11 mouse cellular contexts compared by ENCODE assay signal in genomic region chr11:117300809-117301208, GRCm38 (mm10).
DNase-seq lines count a peak whose midpoint lies in the region; ATAC-seq and TF ChIP-seq lines count a peak whose summit lies in the region.
"Had no signal": no experiment of that assay in that cellular context is flagged by ENCODE, and none has a peak within 500 bp of the region (broad histone marks: within the 10 kb centered on the region; RNA-seq: fewer than 3 reads in every experiment).

No protein-coding gene starts in this region.

- no peaks in the 10 kb centered on the region for H3K9me3 ChIP-seq in lung, postnatal 0 days (ENCODE audit: low read length)
- H3K9me3 ChIP-seq in forebrain, embryonic 13.5 days (replicated peaks), result no peaks in the 10 kb centered on the region
- H3K9me3 ChIP-seq: hindbrain, embryonic 12.5 days; neural tube, embryonic 15.5 days had no signal

- TF ChIP-seq EP300 in lung, postnatal 0 days (IDR thresholded peaks at IDR 0.05), result no peak

- no peak overlapping the region for H3K27ac ChIP-seq in gastrocnemius, adult 2 months
- H3K27ac ChIP-seq in lung, postnatal 0 days (ENCODE audit: low read length), result no peak overlapping the region
- no peak overlapping the region for H3K27ac ChIP-seq in forebrain, embryonic 13.5 days
- H3K27ac ChIP-seq: hindbrain, embryonic 12.5 days; neural tube, embryonic 15.5 days had no signal

- H3K9ac ChIP-seq in lung, postnatal 0 days (replicated peaks; ENCODE audit: low read depth), result no peak overlapping the region
- no peak overlapping the region for H3K9ac ChIP-seq in forebrain, embryonic 13.5 days
- H3K9ac ChIP-seq: hindbrain, embryonic 12.5 days; neural tube, embryonic 15.5 days had no signal

- intact Hi-C loops in gastrocnemius, adult 2 months (cut with DNase I), result no loop called here

- no peaks in the 10 kb centered on the region for H3K36me3 ChIP-seq in lung, postnatal 0 days (ENCODE audit: insufficient read depth, low read length)
- peaks cover 6% of the 10 kb centered on the region for H3K36me3 ChIP-seq in forebrain, embryonic 13.5 days (ENCODE audit: poor library complexity, severe bottlenecking)
- H3K36me3 ChIP-seq: neural tube, embryonic 15.5 days had no signal

- H3K27me3 ChIP-seq in lung, postnatal 0 days (replicated peaks; ENCODE audit: insufficient read depth, low read length), result no peaks in the 10 kb centered on the region
- H3K27me3 ChIP-seq in forebrain, embryonic 13.5 days, result no peaks in the 10 kb centered on the region
- H3K27me3 ChIP-seq: hindbrain, embryonic 12.5 days; neural tube, embryonic 15.5 days had no signal

- no peak for DNase-seq in gastrocnemius, adult 2 months
- DNase-seq in gastrocnemius, postnatal 25 days, result no peak
- no peak for DNase-seq in lung, postnatal 0 days (ENCODE audit: low spot score)
- DNase-seq in lung, postnatal 4 days, result no peak
- peak; percentile 71 for DNase-seq in ZHBTc4 (ENCODE audit: low read depth, low spot score)
- DNase-seq in naive thymus-derived CD4-positive, alpha-beta T cell, adult 2 months (ENCODE audit: low read depth), result peak; percentile 53
- DNase-seq in right cerebral cortex, postnatal 14 days, result no peak
- DNase-seq: gastrocnemius, postnatal 10 days had no signal

- TF ChIP-seq CTCF in gastrocnemius, adult 2 months (IDR thresholded peaks at IDR 0.05), result peak; percentile 62
- peak; percentile 62 for TF ChIP-seq CTCF in lung, postnatal 0 days (IDR thresholded peaks at IDR 0.05)

- no peaks in the 10 kb centered on the region for H3K4me1 ChIP-seq in lung, postnatal 0 days (ENCODE audit: insufficient read depth, low read depth, low read length)
- H3K4me1 ChIP-seq in forebrain, embryonic 13.5 days, result peaks cover 19% of the 10 kb centered on the region

- H3K4me3 ChIP-seq in gastrocnemius, adult 2 months, result no peak overlapping the region
- H3K4me3 ChIP-seq in lung, postnatal 0 days (ENCODE audit: low read depth, low read length), result no peak overlapping the region
- no peak overlapping the region for H3K4me3 ChIP-seq in forebrain, embryonic 13.5 days
- H3K4me3 ChIP-seq: hindbrain, embryonic 12.5 days; neural tube, embryonic 15.5 days had no signal

- H3K4me2 ChIP-seq in lung, postnatal 0 days (replicated peaks; ENCODE audit: low read depth, low read length), result no peak overlapping the region
- no peak overlapping the region for H3K4me2 ChIP-seq in forebrain, embryonic 13.5 days
- H3K4me2 ChIP-seq: hindbrain, embryonic 12.5 days; neural tube, embryonic 15.5 days had no signal

- WGBS in lung, postnatal 0 days, result 92% methylated on average over 4 of the region's 4 CpGs
- WGBS in forebrain, embryonic 13.5 days, result 94% methylated on average over 4 of the region's 4 CpGs

- ATAC-seq in lung, postnatal 0 days, result no peak
- ATAC-seq in forebrain, embryonic 13.5 days, result no peak

Comparison
In these comparisons a context has a peak if more than half of its experiments do, and no peak if none do; other contexts are left out.
1. DNase-seq: peak in ZHBTc4 (single experiment) and naive thymus-derived CD4-positive, alpha-beta T cell, adult 2 months (single experiment); none in gastrocnemius, adult 2 months (single experiment), gastrocnemius, postnatal 25 days (single experiment), lung, postnatal 0 days (single experiment), lung, postnatal 4 days (0 of 2) and right cerebral cortex, postnatal 14 days (single experiment).